Mouse (Mus musculus): ENCODE data around the gene Olfr576. TPM values are rescaled to one million over a fixed set of nuclear protein-coding genes. Genes with fewer than 3 reads are reported as not detected.

The Olfr576 gene
- polyA plus RNA-seq, 1 experiment, result 0.19 TPM

GRCm38 (mm10) chr7:102958593-102958992 is 3.9 kb upstream of the Olfr576 start, which contains the start of gene Olfr575:
Gene Olfr575 (minus strand): TSS chr7:102958775.
- Histone ChIP-seq H3K4me1 (ENCODE audit: control insufficient read depth, insufficient read depth, low read length) (no peaks in the 10 kb centered on the region), H3K36me3 (ENCODE audit: control insufficient read depth, insufficient read depth, low read length, poor library complexity, severe bottlenecking) (no peaks in the 10 kb centered on the region), H3K9ac (ENCODE audit: low read depth, poor library complexity, severe bottlenecking) (no peak within 1 kb of the TSS), H3K27me3 (ENCODE audit: control insufficient read depth, insufficient read depth, low read length, poor library complexity, severe bottlenecking) (no peaks in the 10 kb centered on the region), H3K27ac (ENCODE audit: insufficient read depth, low read length) (no peak within 1 kb of the TSS), H3K4me3 (ENCODE audit: low read depth, low read length) (no peak within 1 kb of the TSS), H3K9me3 (replicated peaks; ENCODE audit: control insufficient read depth, insufficient read depth, low read length, poor library complexity, severe bottlenecking) (no peaks in the 10 kb centered on the region)
- TF ChIP-seq CTCF (IDR thresholded peaks at IDR 0.05; ENCODE audit: low read depth, low read length), result no peak

- H3K36me3 ChIP-seq (ENCODE audit: control insufficient read depth, insufficient read depth, low read length, poor library complexity, severe bottlenecking), result no peaks in the 10 kb centered on the region
- no peak for TF ChIP-seq CTCF (IDR thresholded peaks at IDR 0.05; ENCODE audit: low read depth, low read length)
- TF ChIP-seq EP300 (IDR thresholded peaks at IDR 0.05; ENCODE audit: insufficient read depth, low read depth, low read length), result no peak
- no peak for TF ChIP-seq POLR2A (IDR thresholded peaks at IDR 0.05; ENCODE audit: insufficient read depth, low read length)
- H3K27ac ChIP-seq (ENCODE audit: insufficient read depth, low read length), result no peak overlapping the region
- H3K9me3 ChIP-seq (replicated peaks; ENCODE audit: control insufficient read depth, insufficient read depth, low read length, poor library complexity, severe bottlenecking), result no peaks in the 10 kb centered on the region
- no peaks in the 10 kb centered on the region for H3K4me1 ChIP-seq (ENCODE audit: control insufficient read depth, insufficient read depth, low read length)
- H3K27me3 ChIP-seq (ENCODE audit: control insufficient read depth, insufficient read depth, low read length, poor library complexity, severe bottlenecking), result no peaks in the 10 kb centered on the region
- no peak overlapping the region for H3K4me3 ChIP-seq (ENCODE audit: low read depth, low read length)
- H3K9ac ChIP-seq (ENCODE audit: low read depth, poor library complexity, severe bottlenecking), result no peak overlapping the region
Measured at GRCm38 (mm10) chr7:102974399-102974798, 11.9 kb downstream of the Olfr576 start.

- Histone ChIP-seq H3K36me3 (ENCODE audit: control insufficient read depth, insufficient read depth, low read length, poor library complexity, severe bottlenecking) (no peaks in the 10 kb centered on the region), H3K9me3 (replicated peaks; ENCODE audit: control insufficient read depth, insufficient read depth, low read length, poor library complexity, severe bottlenecking) (no peaks in the 10 kb centered on the region), H3K4me1 (ENCODE audit: control insufficient read depth, insufficient read depth, low read length) (no peaks in the 10 kb centered on the region), H3K27me3 (ENCODE audit: control insufficient read depth, insufficient read depth, low read length, poor library complexity, severe bottlenecking) (no peaks in the 10 kb centered on the region), H3K4me3 (ENCODE audit: low read depth, low read length) (no peak within 1 kb of the TSS), H3K9ac (ENCODE audit: low read depth, poor library complexity, severe bottlenecking) (no peak within 1 kb of the TSS), H3K27ac (ENCODE audit: insufficient read depth, low read length) (no peak within 1 kb of the TSS)
- no peak for TF ChIP-seq EP300 (IDR thresholded peaks at IDR 0.05; ENCODE audit: insufficient read depth, low read depth, low read length)
- no peak for TF ChIP-seq POLR2A (IDR thresholded peaks at IDR 0.05; ENCODE audit: insufficient read depth, low read length)
- no peak for TF ChIP-seq CTCF (IDR thresholded peaks at IDR 0.05; ENCODE audit: low read depth, low read length)
Measured at GRCm38 (mm10) chr7:102975843-102976242, 13.4 kb downstream of the Olfr576 start, which contains the start of gene Olfr577. Gene Olfr577 (minus strand): TSS chr7:102975943.

DNA sequence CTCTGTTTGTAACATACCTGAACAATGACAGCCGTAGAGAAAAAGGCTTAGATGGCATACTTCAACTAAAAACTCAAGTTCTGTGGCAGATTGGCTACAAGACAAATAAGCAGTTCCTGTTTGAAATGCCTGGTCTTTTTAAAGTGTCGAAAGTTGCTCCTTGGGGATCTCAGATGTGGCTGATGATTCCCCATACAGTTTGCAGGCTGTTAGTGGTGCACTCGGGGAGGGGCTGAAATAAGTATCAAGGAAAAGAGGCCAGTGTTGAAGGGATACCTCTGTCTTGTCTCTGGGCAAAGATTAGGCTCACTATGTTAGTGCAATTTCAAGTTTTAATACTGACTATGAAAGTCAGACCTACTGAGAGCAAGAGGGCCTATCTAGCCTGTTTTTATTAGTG is 26.8 kb downstream of the Olfr576 start, which contains the start of gene Olfr578:
Gene Olfr578 (minus strand): TSS at position 101 of the 400 bp plus-strand sequence.
- no peaks in the 10 kb centered on the region for H3K9me3 ChIP-seq (replicated peaks; ENCODE audit: control insufficient read depth, insufficient read depth, low read length, poor library complexity, severe bottlenecking)
- H3K4me1 ChIP-seq (ENCODE audit: control insufficient read depth, insufficient read depth, low read length), result no peaks in the 10 kb centered on the region
- H3K27me3 ChIP-seq (ENCODE audit: control insufficient read depth, insufficient read depth, low read length, poor library complexity, severe bottlenecking), result no peaks in the 10 kb centered on the region
- no peak within 1 kb of the TSS for H3K4me3 ChIP-seq (ENCODE audit: low read depth, low read length)
- no peaks in the 10 kb centered on the region for H3K36me3 ChIP-seq (ENCODE audit: control insufficient read depth, insufficient read depth, low read length, poor library complexity, severe bottlenecking)
- TF ChIP-seq EP300 (IDR thresholded peaks at IDR 0.05; ENCODE audit: insufficient read depth, low read depth, low read length), result no peak
- no peak for TF ChIP-seq POLR2A (IDR thresholded peaks at IDR 0.05; ENCODE audit: insufficient read depth, low read length)
- TF ChIP-seq CTCF (IDR thresholded peaks at IDR 0.05; ENCODE audit: low read depth, low read length), result no peak
- no peak within 1 kb of the TSS for H3K27ac ChIP-seq (ENCODE audit: insufficient read depth, low read length)
- H3K9ac ChIP-seq (ENCODE audit: low read depth, poor library complexity, severe bottlenecking), result no peak within 1 kb of the TSS

Other genes starting within 250 kb of the Olfr576 start
- not detected in 2 replicates for gene Olfr33, start 243.6 kb upstream of the Olfr576 start, polyA plus RNA-seq (2011; ENCODE audit: insufficient read depth, insufficient read length, low read depth, missing spikeins)
- not detected in 2 replicates for gene Olfr559, start 235.2 kb upstream of the Olfr576 start, polyA plus RNA-seq (2011; ENCODE audit: insufficient read depth, insufficient read length, low read depth, missing spikeins)
- gene Olfr560, start 203.3 kb upstream of the Olfr576 start, polyA plus RNA-seq (2011; ENCODE audit: insufficient read depth, insufficient read length, low read depth, missing spikeins), result not detected in 2 replicates
- gene Olfr78, start 203.2 kb upstream of the Olfr576 start, polyA plus RNA-seq (2011; ENCODE audit: insufficient read depth, insufficient read length, low read depth, missing spikeins), result not detected in 2 replicates
- not detected in 2 replicates for gene Olfr561, start 191.4 kb upstream of the Olfr576 start, polyA plus RNA-seq (2011; ENCODE audit: insufficient read depth, insufficient read length, low read depth, missing spikeins)
- gene Olfr564, start 159.2 kb upstream of the Olfr576 start, polyA plus RNA-seq (2011; ENCODE audit: insufficient read depth, insufficient read length, low read depth, missing spikeins), result not detected in 2 replicates
- not detected in 2 replicates for gene Olfr566, start 103.9 kb upstream of the Olfr576 start, polyA plus RNA-seq (2011; ENCODE audit: insufficient read depth, insufficient read length, low read depth, missing spikeins)
- not detected in 2 replicates for gene Olfr568, start 85.5 kb upstream of the Olfr576 start, polyA plus RNA-seq (2011; ENCODE audit: insufficient read depth, insufficient read length, low read depth, missing spikeins)
- gene Olfr569, start 71.8 kb upstream of the Olfr576 start, polyA plus RNA-seq (2011; ENCODE audit: insufficient read depth, insufficient read length, low read depth, missing spikeins), result not detected in 2 replicates
- gene Olfr570, start 68.1 kb upstream of the Olfr576 start, polyA plus RNA-seq (2011; ENCODE audit: insufficient read depth, insufficient read length, low read depth, missing spikeins), result not detected in 2 replicates
- gene Olfr571, start 45.1 kb upstream of the Olfr576 start, polyA plus RNA-seq (2011; ENCODE audit: insufficient read depth, insufficient read length, low read depth, missing spikeins), result 0.33 and 0.39 TPM in 2 replicates
- gene Olfr572, start 38.3 kb upstream of the Olfr576 start, polyA plus RNA-seq (2011; ENCODE audit: insufficient read depth, insufficient read length, low read depth, missing spikeins), result not detected in 2 replicates
- not detected in 2 replicates for gene Olfr573-ps1, start 20.1 kb upstream of the Olfr576 start, polyA plus RNA-seq (2011; ENCODE audit: insufficient read depth, insufficient read length, low read depth, missing spikeins)
- not detected in 2 replicates for gene Olfr574, start 14.2 kb upstream of the Olfr576 start, polyA plus RNA-seq (2011; ENCODE audit: insufficient read depth, insufficient read length, low read depth, missing spikeins)
- gene Olfr575, start 3.9 kb upstream of the Olfr576 start, polyA plus RNA-seq (2011; ENCODE audit: insufficient read depth, insufficient read length, low read depth, missing spikeins), result not detected in 2 replicates
- gene Olfr577, start 13.3 kb downstream of the Olfr576 start, polyA plus RNA-seq (2011; ENCODE audit: insufficient read depth, insufficient read length, low read depth, missing spikeins), result not detected in 2 replicates
- not detected in 2 replicates for gene Olfr578, start 26.7 kb downstream of the Olfr576 start, polyA plus RNA-seq (2011; ENCODE audit: insufficient read depth, insufficient read length, low read depth, missing spikeins)
- gene Olfr582, start 75.4 kb downstream of the Olfr576 start, polyA plus RNA-seq (2011; ENCODE audit: insufficient read depth, insufficient read length, low read depth, missing spikeins), result not detected in 2 replicates
- not detected in 2 replicates for gene Olfr583, start 88.6 kb downstream of the Olfr576 start, polyA plus RNA-seq (2011; ENCODE audit: insufficient read depth, insufficient read length, low read depth, missing spikeins)
- gene Olfr584, start 119.2 kb downstream of the Olfr576 start, polyA plus RNA-seq (2011; ENCODE audit: insufficient read depth, insufficient read length, low read depth, missing spikeins), result not detected in 2 replicates
- not detected in 2 replicates for gene Olfr585, start 135.1 kb downstream of the Olfr576 start, polyA plus RNA-seq (2011; ENCODE audit: insufficient read depth, insufficient read length, low read depth, missing spikeins)
- not detected in 2 replicates for gene Olfr586, start 163.0 kb downstream of the Olfr576 start, polyA plus RNA-seq (2011; ENCODE audit: insufficient read depth, insufficient read length, low read depth, missing spikeins)
- not detected in 2 replicates for gene Olfr588-ps1, start 178.2 kb downstream of the Olfr576 start, polyA plus RNA-seq (2011; ENCODE audit: insufficient read depth, insufficient read length, low read depth, missing spikeins)
- not detected in 2 replicates for gene Olfr589, start 193.7 kb downstream of the Olfr576 start, polyA plus RNA-seq (2011; ENCODE audit: insufficient read depth, insufficient read length, low read depth, missing spikeins)
- gene Olfr591, start 215.7 kb downstream of the Olfr576 start, polyA plus RNA-seq (2011; ENCODE audit: insufficient read depth, insufficient read length, low read depth, missing spikeins), result not detected in 2 replicates
- not detected in 2 replicates for gene Olfr592, start 222.1 kb downstream of the Olfr576 start, polyA plus RNA-seq (2011; ENCODE audit: insufficient read depth, insufficient read length, low read depth, missing spikeins)
- not detected in 2 replicates for gene Olfr593, start 249.2 kb downstream of the Olfr576 start, polyA plus RNA-seq (2011; ENCODE audit: insufficient read depth, insufficient read length, low read depth, missing spikeins)